Mouse (Mus musculus) heart, adult 18-20 months (tissue): ENCODE results near the gene C3. TPM values are rescaled to one million over a fixed set of nuclear protein-coding genes. Genes with fewer than 3 reads are reported as not detected.

Experiments used
- DNase-seq, 2 experiments: peaks; one replicate each; pipeline ENCODE4 v3.0.0; 2021 to 2022; ENCODE audit warnings: mixed read lengths in 1 of 2
- microRNA-seq, 2 experiments: library from miRNA; unstranded; fragments of <30 nt; microRNA quantifications; one replicate each; pipeline ENCODE4 v1.2.0; 2022
- total RNA-seq, 2 experiments: library from RNA; stranded (reverse); gene quantifications; 2 replicates each; pipeline ENCODE4 v1.2.3; 2021

C3 gene
- total RNA-seq, 2 experiments from 2014 or later, result 69.5 to 194 TPM

DNA sequence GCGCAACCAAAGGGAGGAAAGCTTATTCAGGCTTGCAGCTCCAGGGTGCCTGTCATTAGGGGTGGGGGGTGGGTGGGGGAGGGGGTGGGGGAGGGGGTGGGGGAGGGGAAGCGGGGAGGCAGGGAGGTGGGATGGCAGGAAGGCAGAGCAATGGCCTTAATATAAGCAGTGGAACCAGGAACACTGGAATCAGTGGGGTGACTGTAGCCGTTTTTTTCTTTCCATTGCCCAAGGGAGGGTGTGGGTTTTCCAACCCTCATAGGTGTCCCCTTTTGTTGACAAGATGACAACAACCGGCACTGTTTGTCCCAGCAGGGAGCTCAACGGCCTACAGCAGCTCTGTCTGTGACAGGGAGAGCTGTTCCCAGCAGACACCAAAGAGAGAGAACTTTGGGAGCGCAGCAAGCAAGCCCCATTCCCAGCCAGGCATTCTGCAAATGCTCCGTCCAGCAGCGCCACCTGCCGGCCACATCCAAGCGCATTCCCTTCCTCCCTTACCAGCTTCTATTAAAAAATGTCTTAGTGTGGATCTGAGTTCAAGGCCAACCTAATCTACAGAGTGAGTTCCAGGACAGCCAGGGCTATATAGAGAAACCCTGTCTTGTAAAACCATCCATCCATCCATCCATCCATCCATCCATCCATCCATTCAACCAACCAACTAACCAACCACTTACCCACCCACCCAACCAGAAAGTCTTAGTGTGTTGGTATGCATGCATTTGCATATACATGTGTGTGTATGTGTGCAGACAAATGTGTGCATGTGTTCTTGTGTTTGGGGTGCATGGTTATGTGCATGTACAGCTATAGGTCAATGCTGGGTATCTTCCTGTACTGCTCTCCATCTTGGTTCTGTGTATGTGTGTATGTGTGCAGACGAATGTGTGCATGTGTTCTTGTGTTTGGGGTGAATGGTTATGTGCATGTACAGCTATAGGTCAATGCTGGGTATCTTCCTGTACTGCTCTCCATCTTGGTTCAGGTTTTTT, 60.8 kb downstream of the C3 start:
- DNase-seq, result peak; percentile 81 to 94

Small RNA genes lying within 50 kb of the gene (microRNA-seq; reads per million reads assigned to microRNA genes)
- 0 to 0.76 reads per million in 2 experiments for gene Mir6978

Other genes starting within 250 kb of the C3 start
- gene Acer1, start 246.0 kb downstream of the C3 start, total RNA-seq, result not detected
- 10 to 100 TPM; 80.9 to 83.1 TPM for gene Clpp, start 237.8 kb downstream of the C3 start, total RNA-seq
- gene Alkbh7, start 230.8 kb downstream of the C3 start, total RNA-seq, result 10 to 100 TPM; 72.4 to 78.0 TPM
- not detected for gene Pspn, start 228.1 kb downstream of the C3 start, total RNA-seq
- 10 to 100 TPM; 22.6 to 23.0 TPM for gene Gtf2f1, start 216.8 kb downstream of the C3 start, total RNA-seq
- not detected for gene Gm17949, start 216.7 kb downstream of the C3 start, total RNA-seq
- gene Khsrp, start 196.6 kb downstream of the C3 start, total RNA-seq, result 10 to 100 TPM; 38.3 to 42.5 TPM
- not detected for gene Slc25a41, start 186.5 kb downstream of the C3 start, total RNA-seq
- under 1 TPM in 1 of 2 experiments, not detected in 1; 0.95 TPM for gene Crb3, start 169.0 kb downstream of the C3 start, total RNA-seq
- 10 to 100 TPM; 58.9 to 62.5 TPM for gene Slc25a23, start 168.3 kb downstream of the C3 start, total RNA-seq
- 1 to 10 TPM in 1 of 2 experiments, under 1 TPM in 1; 0.60 to 3.0 TPM for gene Dennd1c, start 149.6 kb downstream of the C3 start, total RNA-seq
- gene Tubb4a, start 140.4 kb downstream of the C3 start, total RNA-seq, result 1 to 10 TPM; 1.2 to 1.6 TPM
- gene Tnfsf9, start 122.8 kb downstream of the C3 start, total RNA-seq, result under 1 TPM in 1 of 2 experiments, not detected in 1; 0.51 TPM
- gene Cd70, start 78.4 kb downstream of the C3 start, total RNA-seq, result not detected
- under 1 TPM in 1 of 2 experiments, not detected in 1; 0.36 TPM for gene Tnfsf14, start 34.0 kb downstream of the C3 start, total RNA-seq
- 10 to 100 TPM; 24.4 to 30.0 TPM for gene Gpr108, start 20.3 kb upstream of the C3 start, total RNA-seq
- gene Trip10, start 21.3 kb upstream of the C3 start, total RNA-seq, result 100 to 1,000 TPM; 106 to 109 TPM
- 1 to 10 TPM; 1.6 to 3.3 TPM for gene Vav1, start 51.0 kb upstream of the C3 start, total RNA-seq
- gene Adgre1, start 130.6 kb upstream of the C3 start, total RNA-seq, result 10 to 100 TPM in 1 of 2 experiments, 1 to 10 TPM in 1; 5.9 to 10.0 TPM